Mouse (Mus musculus): ENCODE data around the gene Fuz. TPM values are rescaled to one million over a fixed set of nuclear protein-coding genes. Genes with fewer than 3 reads are reported as not detected.

Fuz gene
- 3.2 TPM for polyA plus RNA-seq (2014; fragmentation: Illumina TruSeq; extraction: RNeasy Lipid Tissue Mini Kit (QIAGEN cat#74804))

GRCm38 (mm10) chr7:44895593-44896434 is at the start of gene Fuz:
Gene Fuz (plus strand): TSS chr7:44896079.

GRCm38 (mm10) chr7:44848561-44849415 is 47.1 kb upstream of the Fuz start, which contains the start of the genes Akt1s1 and Tbc1d17:
Gene Akt1s1 (plus strand): TSS chr7:44848991.
Gene Tbc1d17 (minus strand): TSS chr7:44849079.

GRCm38 (mm10) chr7:44857042-44857552 is 38.8 kb upstream of the Fuz start, which contains the start of gene Pnkp:
Gene Pnkp (plus strand): TSS chr7:44857139.

GRCm38 (mm10) chr7:44869697-44870528 is 26.0 kb upstream of the Fuz start, which contains the start of gene Ptov1:
Gene Ptov1 (minus strand): TSS chr7:44869788.

GRCm38 (mm10) chr7:44892276-44892921 is 3.5 kb upstream of the Fuz start, which contains the start of gene Med25:
Gene Med25 (minus strand): TSS chr7:44892712.

GRCm38 (mm10) chr7:44929204-44930151 is 33.6 kb downstream of the Fuz start, which contains the start of gene Ap2a1:
Gene Ap2a1 (minus strand): TSS chr7:44929496.

GRCm38 (mm10) chr7:44942904-44943303 is 47.0 kb downstream of the Fuz start, which contains the start of gene Tsks:
Gene Tsks (plus strand): TSS chr7:44943204.

Other genes with a start within 250 kb of the Fuz start
- not detected for gene Myh14, start 225.2 kb upstream of the Fuz start, polyA plus RNA-seq (2014; fragmentation: Illumina TruSeq; extraction: RNeasy Lipid Tissue Mini Kit (QIAGEN cat#74804))
- not detected for gene Izumo2, start 187.3 kb upstream of the Fuz start, polyA plus RNA-seq (2014; fragmentation: Illumina TruSeq; extraction: RNeasy Lipid Tissue Mini Kit (QIAGEN cat#74804))
- gene Vrk3, start 147.7 kb upstream of the Fuz start, polyA plus RNA-seq (2014; fragmentation: Illumina TruSeq; extraction: RNeasy Lipid Tissue Mini Kit (QIAGEN cat#74804)) = 3.8 TPM
- gene Zfp473, start 145.0 kb upstream of the Fuz start, polyA plus RNA-seq (2014; fragmentation: Illumina TruSeq; extraction: RNeasy Lipid Tissue Mini Kit (QIAGEN cat#74804)) = 2.2 TPM
- gene Nup62, start 80.0 kb upstream of the Fuz start, polyA plus RNA-seq (2014; fragmentation: Illumina TruSeq; extraction: RNeasy Lipid Tissue Mini Kit (QIAGEN cat#74804)) = 5.9 TPM
- gene Il4i1, start 79.7 kb upstream of the Fuz start, polyA plus RNA-seq (2014; fragmentation: Illumina TruSeq; extraction: RNeasy Lipid Tissue Mini Kit (QIAGEN cat#74804)) = not detected
- 5.8 TPM for gene Atf5, start 79.4 kb upstream of the Fuz start, polyA plus RNA-seq (2014; fragmentation: Illumina TruSeq; extraction: RNeasy Lipid Tissue Mini Kit (QIAGEN cat#74804))
- 1.7 TPM for gene Akt1s1, start 47.1 kb upstream of the Fuz start, polyA plus RNA-seq (2014; fragmentation: Illumina TruSeq; extraction: RNeasy Lipid Tissue Mini Kit (QIAGEN cat#74804))
- gene Tbc1d17, start 47.0 kb upstream of the Fuz start, polyA plus RNA-seq (2014; fragmentation: Illumina TruSeq; extraction: RNeasy Lipid Tissue Mini Kit (QIAGEN cat#74804)) = 0.71 TPM
- gene Pnkp, start 38.9 kb upstream of the Fuz start, polyA plus RNA-seq (2014; fragmentation: Illumina TruSeq; extraction: RNeasy Lipid Tissue Mini Kit (QIAGEN cat#74804)) = not detected
- gene Ptov1, start 26.3 kb upstream of the Fuz start, polyA plus RNA-seq (2014; fragmentation: Illumina TruSeq; extraction: RNeasy Lipid Tissue Mini Kit (QIAGEN cat#74804)) = not detected
- gene Med25, start 3.4 kb upstream of the Fuz start, polyA plus RNA-seq (2014; fragmentation: Illumina TruSeq; extraction: RNeasy Lipid Tissue Mini Kit (QIAGEN cat#74804)) = 2.5 TPM
- gene Ap2a1, start 33.4 kb downstream of the Fuz start, polyA plus RNA-seq (2014; fragmentation: Illumina TruSeq; extraction: RNeasy Lipid Tissue Mini Kit (QIAGEN cat#74804)) = 20.6 TPM
- not detected for gene Tsks, start 47.1 kb downstream of the Fuz start, polyA plus RNA-seq (2014; fragmentation: Illumina TruSeq; extraction: RNeasy Lipid Tissue Mini Kit (QIAGEN cat#74804))
- gene Cpt1c, start 78.8 kb downstream of the Fuz start, polyA plus RNA-seq (2014; fragmentation: Illumina TruSeq; extraction: RNeasy Lipid Tissue Mini Kit (QIAGEN cat#74804)) = 0.88 TPM
- 8.2 TPM for gene Prmt1, start 90.5 kb downstream of the Fuz start, polyA plus RNA-seq (2014; fragmentation: Illumina TruSeq; extraction: RNeasy Lipid Tissue Mini Kit (QIAGEN cat#74804))
- 8.4 TPM for gene Irf3, start 101.6 kb downstream of the Fuz start, polyA plus RNA-seq (2014; fragmentation: Illumina TruSeq; extraction: RNeasy Lipid Tissue Mini Kit (QIAGEN cat#74804))
- gene Bcl2l12, start 102.6 kb downstream of the Fuz start, polyA plus RNA-seq (2014; fragmentation: Illumina TruSeq; extraction: RNeasy Lipid Tissue Mini Kit (QIAGEN cat#74804)) = 2.0 TPM
- gene Scaf1, start 120.3 kb downstream of the Fuz start, polyA plus RNA-seq (2014; fragmentation: Illumina TruSeq; extraction: RNeasy Lipid Tissue Mini Kit (QIAGEN cat#74804)) = 2.2 TPM
- gene Rras, start 121.9 kb downstream of the Fuz start, polyA plus RNA-seq (2014; fragmentation: Illumina TruSeq; extraction: RNeasy Lipid Tissue Mini Kit (QIAGEN cat#74804)) = 4.0 TPM
- gene Prr12, start 156.8 kb downstream of the Fuz start, polyA plus RNA-seq (2014; fragmentation: Illumina TruSeq; extraction: RNeasy Lipid Tissue Mini Kit (QIAGEN cat#74804)) = 0.40 TPM
- 9.1 TPM for gene Nosip, start 166.3 kb downstream of the Fuz start, polyA plus RNA-seq (2014; fragmentation: Illumina TruSeq; extraction: RNeasy Lipid Tissue Mini Kit (QIAGEN cat#74804))
- gene Prrg2, start 166.6 kb downstream of the Fuz start, polyA plus RNA-seq (2014; fragmentation: Illumina TruSeq; extraction: RNeasy Lipid Tissue Mini Kit (QIAGEN cat#74804)) = 4.7 TPM
- 0.31 TPM for gene Rcn3, start 196.1 kb downstream of the Fuz start, polyA plus RNA-seq (2014; fragmentation: Illumina TruSeq; extraction: RNeasy Lipid Tissue Mini Kit (QIAGEN cat#74804))
- gene Fcgrt, start 207.8 kb downstream of the Fuz start, polyA plus RNA-seq (2014; fragmentation: Illumina TruSeq; extraction: RNeasy Lipid Tissue Mini Kit (QIAGEN cat#74804)) = 14.4 TPM
- gene Rps11, start 228.4 kb downstream of the Fuz start, polyA plus RNA-seq (2014; fragmentation: Illumina TruSeq; extraction: RNeasy Lipid Tissue Mini Kit (QIAGEN cat#74804)) = 474 TPM
- gene Rpl13a, start 232.7 kb downstream of the Fuz start, polyA plus RNA-seq (2014; fragmentation: Illumina TruSeq; extraction: RNeasy Lipid Tissue Mini Kit (QIAGEN cat#74804)) = 557 TPM
- gene Gm45713, start 240.2 kb downstream of the Fuz start, polyA plus RNA-seq (2014; fragmentation: Illumina TruSeq; extraction: RNeasy Lipid Tissue Mini Kit (QIAGEN cat#74804)) = not detected
- 3.9 TPM for gene Flt3l, start 240.4 kb downstream of the Fuz start, polyA plus RNA-seq (2014; fragmentation: Illumina TruSeq; extraction: RNeasy Lipid Tissue Mini Kit (QIAGEN cat#74804))

Measured in ovary, adult 10 weeks (tissue).